Mouse (Mus musculus) ES-E14 (cell line): ENCODE measurements around the gene Smagp. TPM values are rescaled to one million over a fixed set of nuclear protein-coding genes. Genes with fewer than 3 reads are reported as not detected.

Experiments
- DNase-seq: peaks from one replicate; pipeline ENCODE4 v3.0.0-alpha.2; 2013; ENCODE audit warnings: low read depth, low spot score
- H3K27ac ChIP-seq: 2 replicates; pipeline ENCODE4 v1.5.1; 2012; ENCODE audit warnings: low read depth, mild to moderate bottlenecking, low read length, moderate library complexity, mixed read lengths; ENCODE audit not compliant: poor library complexity, insufficient read depth, severe bottlenecking
- H3K36me3 ChIP-seq: 2 replicates; pipeline ENCODE4 v1.6.1; 2012; ENCODE audit warnings: mild to moderate bottlenecking, low read length, moderate library complexity, mixed read lengths; ENCODE audit not compliant: control insufficient read depth, poor library complexity, insufficient read depth, severe bottlenecking
- H3K4me1 ChIP-seq, 2 experiments: fragments of 150-350 bp in 1 of 2; sonication (generic) in 1 of 2; 2 replicates each; pipeline ENCODE4 v1.6.1; 2012; ENCODE audit warnings: low read length in 2 of 2, mild to moderate bottlenecking in 1 of 2, mixed read lengths in 1 of 2; ENCODE audit not compliant: control insufficient read depth in 2 of 2, insufficient read depth in 2 of 2, poor library complexity in 1 of 2
- H3K4me3 ChIP-seq, 2 experiments: fragments of 150-350 bp in 1 of 2; sonication (generic) in 1 of 2; 2 replicates each; pipeline ENCODE4 v1.5.1; 2012; ENCODE audit warnings: low read length in 2 of 2, low read depth in 1 of 2, mild to moderate bottlenecking in 1 of 2, mixed read lengths in 1 of 2; ENCODE audit not compliant: insufficient read depth in 1 of 2, poor library complexity in 1 of 2, severe bottlenecking in 1 of 2
- H3K9ac ChIP-seq: 2 replicates; pipeline ENCODE4 v1.6.1; 2012; ENCODE audit warnings: low read depth, mild to moderate bottlenecking, low read length, mixed read lengths; ENCODE audit not compliant: poor library complexity, insufficient read depth, severe bottlenecking
- H3K9me3 ChIP-seq: fragments of 150-350 bp; sonication (generic); 2 replicates; pipeline ENCODE4 v1.6.1; 2012; ENCODE audit warnings: low read depth, mild to moderate bottlenecking, low read length; ENCODE audit not compliant: control insufficient read depth, insufficient read depth
- CHD2 ChIP-seq: IDR thresholded peaks from 2 replicates; pipeline ENCODE4 v1.6.1; 2014; ENCODE audit warnings: mild to moderate bottlenecking, low read depth, low read length, inconsistent platforms
- HCFC1 ChIP-seq: IDR thresholded peaks from 2 replicates; pipeline ENCODE4 v1.6.1; 2012; ENCODE audit warnings: low read length, inconsistent platforms, borderline replicate concordance; ENCODE audit not compliant: insufficient read depth
- MAFK ChIP-seq: IDR thresholded peaks from 2 replicates; pipeline ENCODE4 v1.6.1; 2014; ENCODE audit warnings: mild to moderate bottlenecking, low read depth, low read length, inconsistent platforms; ENCODE audit not compliant: insufficient read depth
- ZC3H11A ChIP-seq: IDR thresholded peaks from 2 replicates; pipeline ENCODE4 v1.6.1; 2012; ENCODE audit warnings: low read depth, mild to moderate bottlenecking, inconsistent platforms, low read length, borderline replicate concordance
- ZNF384 ChIP-seq: IDR thresholded peaks from 2 replicates; pipeline ENCODE4 v1.6.1; 2012; ENCODE audit warnings: low read depth, low read length, inconsistent platforms
- in situ Hi-C, 2 experiments: fragments of 600-800 bp; cut with MboI; formaldehyde crosslinking; loops; one replicate each; pipeline ENCODE4 v1.15.1; 2025; ENCODE audit warnings: low sequenced_read_pairs in 2 of 2, inconsistent platforms in 1 of 2; ENCODE audit not compliant: unreplicated experiment in 2 of 2
- total RNA-seq: library from RNA; depleted of rRNA; stranded (reverse); fragments of 300-350 nt; gene quantifications from 2 replicates; pipeline ENCODE4 v1.2.3, GENCODE M21; 2012

Smagp gene
- total RNA-seq, 1 experiment = 20.0 TPM

DNA sequence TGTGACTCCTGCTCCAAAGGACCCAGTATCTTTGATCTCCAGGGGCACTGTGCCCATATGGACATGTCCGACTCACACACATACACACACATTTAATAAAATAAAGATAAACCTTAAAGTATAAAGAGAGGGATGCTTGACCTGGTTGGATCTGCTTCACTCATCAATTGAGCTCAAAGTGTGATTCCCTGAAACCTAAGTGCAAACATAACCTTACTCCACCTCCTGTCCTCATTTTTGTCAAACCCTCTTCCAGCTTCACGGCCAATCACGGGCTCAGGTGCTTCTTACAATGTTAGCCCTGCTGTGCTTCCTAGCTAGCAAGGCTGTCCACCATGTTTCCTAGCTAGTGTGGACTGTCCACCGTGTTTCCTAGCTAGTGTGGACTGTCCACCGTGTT lies 18.5 kb upstream of the Smagp start:
- no peak for TF ChIP-seq CHD2
- H3K27ac ChIP-seq = no peak overlapping the region
- no peaks in the 10 kb centered on the region; the same call in 1 of the 2 replicates for H3K36me3 ChIP-seq
- no peak for DNase-seq
- H3K4me1 ChIP-seq = no peaks in the 10 kb centered on the region
- no peak overlapping the region for H3K9ac ChIP-seq
- in situ Hi-C loops = no loop called here
- no peaks in the 10 kb centered on the region for H3K9me3 ChIP-seq
- H3K4me3 ChIP-seq = no peak overlapping the region

DNA sequence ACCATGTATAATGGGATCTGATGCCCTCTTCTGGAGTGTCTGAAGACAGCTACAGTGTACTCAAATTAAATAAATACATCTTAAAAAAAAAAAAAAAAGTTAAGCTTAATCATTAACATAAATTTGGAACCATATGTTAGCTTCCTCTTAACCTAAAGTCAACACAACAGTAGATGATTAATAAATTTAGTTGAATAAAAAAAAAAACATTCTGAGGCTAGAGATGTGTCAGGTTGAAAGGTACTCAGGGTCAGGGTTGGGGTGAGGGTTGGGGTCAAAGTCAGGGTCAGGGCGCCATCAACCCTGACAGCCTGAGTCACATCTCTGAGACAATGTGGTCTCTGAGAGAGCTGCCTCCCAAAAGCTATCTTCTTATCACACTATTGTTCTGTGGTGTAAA lies 17.5 kb upstream of the Smagp start:
- Histone ChIP-seq H3K9ac (no peak overlapping the region), H3K4me1 (peaks cover 2% of the 10 kb centered on the region in 2 experiments; a peak in 2 of 4 replicates), H3K27ac (no peak overlapping the region), H3K9me3 (no peaks in the 10 kb centered on the region), H3K36me3 (no peaks in the 10 kb centered on the region; the same call in 1 of the 2 replicates), H3K4me3 (no peak overlapping the region)
- in situ Hi-C loops = no loop called here
- no peak for TF ChIP-seq ZNF384
- TF ChIP-seq CHD2 = no peak
- no peak for TF ChIP-seq MAFK
- TF ChIP-seq ZC3H11A = no peak
- TF ChIP-seq HCFC1 = no peak
- no peak for DNase-seq

DNA sequence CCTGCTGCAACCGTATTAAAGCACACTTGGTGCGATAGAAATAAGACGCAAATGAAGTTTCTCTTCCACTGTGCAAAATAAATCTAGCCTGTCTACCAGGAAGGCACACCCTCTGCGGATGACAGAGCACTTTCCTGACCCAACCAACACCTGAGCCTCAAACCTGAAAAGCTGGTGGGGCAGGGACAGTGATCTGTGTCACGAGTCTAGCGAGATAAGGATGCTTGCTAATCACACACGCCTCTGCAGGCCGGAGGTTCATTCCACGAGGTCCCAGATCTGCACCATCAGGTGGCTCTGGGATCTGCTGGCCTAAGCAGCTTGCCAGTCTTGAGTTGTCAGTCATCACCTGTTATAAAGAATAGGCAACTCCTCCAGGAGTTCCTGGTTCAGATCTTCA lies 14.9 kb upstream of the Smagp start:
- DNase-seq = no peak
- H3K4me1 ChIP-seq = peaks cover 2 to 7% of the 10 kb centered on the region in 2 experiments; a peak in 2 of 4 replicates
- no peak overlapping the region for H3K4me3 ChIP-seq
- H3K9me3 ChIP-seq = no peaks in the 10 kb centered on the region
- no peak overlapping the region for H3K9ac ChIP-seq
- H3K27ac ChIP-seq = no peak overlapping the region
- in situ Hi-C loops = no loop called here
- TF ChIP-seq CHD2 = no peak
- no peak for TF ChIP-seq ZNF384
- no peak for TF ChIP-seq MAFK
- TF ChIP-seq ZC3H11A = no peak
- no peak for TF ChIP-seq HCFC1
- no peaks in the 10 kb centered on the region; the same call in 1 of the 2 replicates for H3K36me3 ChIP-seq

DNA sequence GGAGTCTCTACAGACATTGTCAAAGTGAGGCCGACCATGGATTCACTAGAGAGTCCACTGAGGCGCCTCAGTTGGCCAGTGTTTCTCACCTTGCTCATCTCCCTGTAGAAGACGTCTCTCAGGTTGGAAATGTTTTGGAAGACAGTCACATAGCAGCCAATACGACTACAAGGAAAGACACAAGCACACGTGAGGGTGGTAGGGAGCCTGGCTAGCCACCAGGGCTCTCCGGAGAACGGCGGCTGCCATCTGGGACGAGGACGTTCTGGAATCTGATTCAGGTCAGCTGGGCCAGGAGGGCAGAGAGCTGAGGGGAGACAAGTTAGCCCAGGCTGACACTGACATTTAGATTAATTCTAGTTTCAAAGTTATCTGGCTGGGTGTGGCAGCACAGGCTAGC lies 13.4 kb upstream of the Smagp start:
- H3K36me3 ChIP-seq = no peaks in the 10 kb centered on the region
- no peak for DNase-seq
- H3K4me3 ChIP-seq = no peak overlapping the region
- no peaks in the 10 kb centered on the region for H3K9me3 ChIP-seq
- H3K9ac ChIP-seq = no peak overlapping the region
- TF ChIP-seq HCFC1 (no peak), ZNF384 (no peak)
- H3K4me1 ChIP-seq = peaks cover 2 to 8% of the 10 kb centered on the region in 2 experiments; a peak in 2 of 4 replicates
- in situ Hi-C loops = no loop called here
- H3K27ac ChIP-seq = no peak overlapping the region

DNA sequence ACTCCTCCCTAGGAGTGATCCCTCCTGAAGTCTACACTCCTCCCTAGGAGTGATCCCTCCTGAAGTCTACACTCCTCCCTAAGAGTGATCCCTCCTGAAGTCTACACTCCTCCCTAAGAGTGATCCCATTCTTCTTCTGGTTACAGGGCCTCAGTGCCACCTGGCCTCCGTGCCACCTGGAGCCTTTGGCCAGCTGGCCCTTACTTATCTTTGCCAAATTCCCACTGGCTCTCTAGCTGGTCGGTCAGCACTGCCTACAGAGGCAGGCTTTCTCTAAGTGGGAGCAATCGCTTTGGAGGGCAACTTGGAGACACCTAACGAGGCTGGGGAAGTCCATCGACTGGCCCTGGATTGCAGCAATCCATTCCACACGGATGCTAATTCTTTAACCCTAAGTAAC lies 9.4 kb upstream of the Smagp start:
- in situ Hi-C loops = no loop called here
- Histone ChIP-seq H3K4me1 (peaks cover 2 to 15% of the 10 kb centered on the region in 2 experiments; a peak in 2 of 4 replicates), H3K9me3 (no peaks in the 10 kb centered on the region), H3K9ac (no peak overlapping the region), H3K4me3 (no peak overlapping the region), H3K36me3 (no peaks in the 10 kb centered on the region; the same call in 1 of the 2 replicates), H3K27ac (no peak overlapping the region)
- TF ChIP-seq ZC3H11A = no peak
- TF ChIP-seq ZNF384 = no peak
- TF ChIP-seq CHD2 = no peak
- no peak for TF ChIP-seq HCFC1
- no peak for TF ChIP-seq MAFK
- DNase-seq = no peak
